Mouse (Mus musculus) myocyte (in vitro differentiated cells): ENCODE measurements around the gene 4833427G06Rik.

Experiments
- CEBPB ChIP-seq: IDR thresholded peaks from 2 replicates; pipeline ENCODE4 v1.6.1; 2011; ENCODE audit warnings: mild to moderate bottlenecking, moderate library complexity; ENCODE audit not compliant: poor library complexity, insufficient read depth, severe bottlenecking
- E2F4 ChIP-seq: IDR thresholded peaks from one replicate; pipeline ENCODE4 v1.6.1; 2011; ENCODE audit warnings: mild to moderate bottlenecking, control low read depth, moderate library complexity; ENCODE audit not compliant: insufficient read depth
- MAX ChIP-seq: IDR thresholded peaks from one replicate; pipeline ENCODE4 v1.6.1; 2011; ENCODE audit warnings: low read depth, mild to moderate bottlenecking, control low read depth
- MYOD1 ChIP-seq, 3 experiments: IDR thresholded peaks; one replicate each; pipeline ENCODE4 v1.6.1; 2011; ENCODE audit warnings: control low read depth in 2 of 3, low read depth in 2 of 3, mild to moderate bottlenecking in 2 of 3, moderate library complexity in 1 of 3; ENCODE audit not compliant: insufficient read length in 2 of 3, control insufficient read depth in 1 of 3
- MYOG ChIP-seq, 3 experiments: IDR thresholded peaks; one replicate each; pipeline ENCODE4 v1.6.1; 2011; ENCODE audit warnings: control low read depth in 2 of 3, low read depth in 2 of 3, mild to moderate bottlenecking in 2 of 3; ENCODE audit not compliant: insufficient read length in 2 of 3, control insufficient read depth in 1 of 3, insufficient read depth in 1 of 3
- POLR2A ChIP-seq: IDR thresholded peaks from one replicate; pipeline ENCODE4 v1.6.1; 2011; ENCODE audit warnings: low read depth, mild to moderate bottlenecking, control low read depth, moderate library complexity; ENCODE audit not compliant: insufficient read length
- POLR2AphosphoS2 ChIP-seq: IDR thresholded peaks from one replicate; pipeline ENCODE4 v1.6.1; 2011; ENCODE audit warnings: low read depth, control low read depth; ENCODE audit not compliant: insufficient read length
- TCF12 ChIP-seq: IDR thresholded peaks from one replicate; pipeline ENCODE4 v1.6.1; 2011; ENCODE audit warnings: mild to moderate bottlenecking, control low read depth; ENCODE audit not compliant: poor library complexity, insufficient read depth, severe bottlenecking
- TCF3 ChIP-seq: IDR thresholded peaks from one replicate; pipeline ENCODE4 v1.6.1; 2011; ENCODE audit warnings: low read depth, control low read depth; ENCODE audit not compliant: insufficient read length

GRCm38 (mm10) chr9:51105751-51106150, 3.9 kb upstream of the 4833427G06Rik start:
- TF ChIP-seq MAX (no peak), POLR2A (no peak), CEBPB (0 out of 2 replicates have a peak, but pooled peaks have one; percentile 43), TCF3 (no peak), MYOG (IDR thresholded peaks at IDR 0.05; ENCODE audit: control insufficient read depth in 1 of 3, insufficient read depth in 1 of 3, insufficient read length in 2 of 3, low read depth in 2 of 3) (no peak), E2F4 (no peak), POLR2AphosphoS2 (no peak), MYOD1 (IDR thresholded peaks at IDR 0.05; ENCODE audit: control insufficient read depth in 1 of 3, insufficient read length in 2 of 3, low read depth in 2 of 3) (no peak), TCF12 (no peak)
